Mouse (Mus musculus) CD4-positive helper T cell, adult 2 months (primary cell): ENCODE measurements at regions not wholly inside any gene's neighbourhood (a gene's known extent, or its start where the extent isn't known, plus 50 kb on each side); places are given as distances from the start of the nearest gene placed in this dataset.

Source experiments
- DNase-seq: peaks from one replicate; pipeline ENCODE4 v3.0.0-alpha.2; 2012; ENCODE audit warnings: low read depth, missing footprints, low spot score

GRCm38 (mm10) chr17:84129204-84129603, 58.5 kb downstream of the Zfp36l2 start:
- DNase-seq = no peak

DNA sequence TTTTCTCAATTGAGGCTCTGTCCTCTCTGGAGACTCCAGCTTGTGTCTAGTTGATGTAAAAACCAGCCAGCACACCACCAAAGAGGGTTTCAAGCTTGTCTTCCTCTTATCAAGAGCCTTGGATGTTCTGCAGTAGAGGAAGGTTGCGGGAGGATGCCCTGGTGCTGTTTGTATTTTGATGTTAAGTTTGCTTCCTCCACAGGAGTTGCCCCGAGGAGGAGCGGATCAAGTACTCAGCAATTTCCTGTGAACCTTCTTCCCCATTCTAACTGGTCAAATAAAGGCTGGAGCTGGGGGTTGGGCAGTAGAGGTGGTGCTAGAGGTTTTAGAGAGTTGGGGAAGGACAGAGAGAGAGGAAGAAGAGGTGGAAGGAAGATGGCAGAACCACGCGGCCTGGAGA, 59.5 kb downstream of the Zfp36l2 start:
- DNase-seq = peak; percentile 32

DNA sequence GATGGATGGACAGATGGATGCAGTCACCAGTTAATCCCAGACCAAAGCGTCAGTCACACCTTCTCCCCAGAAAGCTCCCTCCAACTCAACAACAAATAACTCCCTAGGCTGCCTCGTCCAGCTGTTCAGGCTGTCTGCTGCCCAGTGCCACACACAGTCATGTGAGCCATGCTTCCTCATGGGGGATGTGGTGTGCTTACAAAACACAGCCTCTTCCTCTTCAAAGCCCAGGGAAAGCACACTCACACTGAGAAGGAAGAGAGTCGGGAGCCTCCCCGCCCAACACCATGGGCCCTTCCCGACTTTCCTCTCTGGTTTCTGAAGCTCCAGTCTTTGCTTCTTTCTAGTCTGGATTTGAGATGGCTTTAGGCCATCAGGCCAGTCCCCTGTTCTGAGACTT, 61.6 kb downstream of the Zfp36l2 start:
- no peak for DNase-seq

- DNase-seq = no peak
These were observed 64.6 kb downstream of the Zfp36l2 start for GRCm38 (mm10) chr17:84123161-84123560.

DNA sequence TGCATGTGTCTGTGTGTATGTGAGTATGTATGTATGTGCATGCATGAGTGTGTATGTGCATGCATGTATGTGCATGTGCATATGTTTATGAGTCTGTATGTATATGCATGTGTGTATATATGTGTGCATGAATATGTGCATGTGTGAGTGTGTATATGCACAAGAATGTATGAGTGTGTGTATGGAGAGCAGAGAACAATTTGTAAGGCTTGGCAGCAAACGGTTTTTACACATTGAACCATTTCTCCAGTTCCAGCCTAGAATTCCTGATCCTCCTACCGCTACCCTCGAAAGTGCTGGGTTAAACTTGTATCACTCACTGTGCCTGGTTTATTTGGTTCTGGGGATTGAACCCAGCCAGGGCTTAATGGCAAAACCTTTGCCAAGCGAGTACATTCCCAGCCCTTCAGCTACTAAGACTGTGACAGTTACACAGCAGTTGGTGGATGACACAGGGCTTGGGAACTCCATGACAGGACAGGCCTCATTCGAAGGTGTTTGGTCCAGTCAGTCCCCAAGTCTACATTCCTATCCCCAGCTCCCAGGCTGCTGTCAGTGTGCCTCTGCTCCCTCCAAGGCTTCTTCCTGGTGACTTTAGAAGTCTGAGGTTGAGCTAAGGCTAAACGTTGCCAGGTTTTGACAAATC, 65.1 kb downstream of the Zfp36l2 start:
- no peak for DNase-seq

GRCm38 (mm10) chr17:84121291-84121690, 66.5 kb downstream of the Zfp36l2 start:
- DNase-seq = no peak

- peak; percentile 96 for DNase-seq
These were observed 68.3 kb downstream of the Zfp36l2 start for GRCm38 (mm10) chr17:84119221-84120017.

DNA sequence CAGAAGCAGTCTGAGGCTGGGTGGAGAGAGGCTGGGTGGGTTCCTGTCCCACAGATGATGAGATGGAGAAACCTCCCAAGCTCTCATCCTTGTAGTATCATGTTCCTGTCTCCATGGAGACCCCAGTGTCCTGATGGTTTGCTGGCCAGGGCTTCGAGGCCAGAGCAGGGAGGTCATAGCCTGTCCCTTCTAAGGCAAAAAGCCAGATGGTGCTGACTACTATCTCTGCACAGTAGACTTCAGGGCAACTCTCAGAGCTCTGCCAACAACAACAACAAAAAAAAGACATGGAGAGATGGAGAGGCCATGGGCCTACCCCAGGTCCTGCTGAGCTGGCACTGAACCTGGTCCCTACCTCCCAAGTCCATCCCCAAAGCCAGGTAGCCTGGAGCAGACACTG, 69.0 kb downstream of the Zfp36l2 start:
- DNase-seq = no peak

DNA sequence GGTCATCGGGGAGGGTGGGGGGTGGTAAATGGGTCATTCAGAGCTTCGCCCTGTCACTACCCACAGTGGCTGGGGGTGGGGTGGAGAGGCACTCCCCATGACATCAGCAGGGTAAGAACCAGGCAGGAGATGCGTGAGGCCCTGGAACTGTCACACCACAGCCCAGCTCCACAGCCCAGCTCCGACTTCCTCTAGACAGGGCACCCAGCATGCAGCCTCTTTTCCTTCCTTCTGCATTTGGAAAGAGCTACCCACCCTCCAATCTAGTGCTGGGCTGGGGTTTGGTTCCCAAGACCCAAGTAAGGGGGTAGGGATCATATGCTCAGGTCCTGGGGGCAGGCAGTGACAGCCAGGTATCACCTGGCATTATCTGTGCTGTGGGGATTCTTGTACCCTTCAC, 69.5 kb downstream of the Zfp36l2 start:
- peak; percentile 71 for DNase-seq

GRCm38 (mm10) chr17:84117756-84118155, 70.0 kb downstream of the Zfp36l2 start:
- DNase-seq = no peak

GRCm38 (mm10) chr17:84116340-84117279, 71.1 kb downstream of the Zfp36l2 start:
- peak; percentile 92 for DNase-seq

DNA sequence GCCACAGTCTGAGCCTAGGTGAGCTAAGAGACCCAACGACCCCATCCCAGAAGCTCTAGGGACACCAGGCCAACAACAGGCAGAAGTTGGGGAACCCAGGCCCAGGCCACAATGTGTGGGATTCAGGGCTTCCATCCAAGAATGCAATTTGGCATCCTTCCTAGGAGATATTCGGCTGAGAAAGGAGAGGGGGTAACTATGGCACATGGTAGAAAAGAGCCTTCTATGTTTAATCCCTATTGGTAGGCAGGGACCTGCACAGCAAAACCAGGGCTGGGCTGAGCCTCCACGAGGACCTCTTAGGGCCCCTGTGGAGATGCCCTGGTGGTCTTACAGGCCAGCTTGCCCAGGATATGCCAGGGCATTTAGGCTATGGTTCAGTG, 71.8 kb downstream of the Zfp36l2 start:
- no peak for DNase-seq

GRCm38 (mm10) chr17:84115133-84115532, 72.6 kb downstream of the Zfp36l2 start:
- peak; percentile 53 for DNase-seq

DNA sequence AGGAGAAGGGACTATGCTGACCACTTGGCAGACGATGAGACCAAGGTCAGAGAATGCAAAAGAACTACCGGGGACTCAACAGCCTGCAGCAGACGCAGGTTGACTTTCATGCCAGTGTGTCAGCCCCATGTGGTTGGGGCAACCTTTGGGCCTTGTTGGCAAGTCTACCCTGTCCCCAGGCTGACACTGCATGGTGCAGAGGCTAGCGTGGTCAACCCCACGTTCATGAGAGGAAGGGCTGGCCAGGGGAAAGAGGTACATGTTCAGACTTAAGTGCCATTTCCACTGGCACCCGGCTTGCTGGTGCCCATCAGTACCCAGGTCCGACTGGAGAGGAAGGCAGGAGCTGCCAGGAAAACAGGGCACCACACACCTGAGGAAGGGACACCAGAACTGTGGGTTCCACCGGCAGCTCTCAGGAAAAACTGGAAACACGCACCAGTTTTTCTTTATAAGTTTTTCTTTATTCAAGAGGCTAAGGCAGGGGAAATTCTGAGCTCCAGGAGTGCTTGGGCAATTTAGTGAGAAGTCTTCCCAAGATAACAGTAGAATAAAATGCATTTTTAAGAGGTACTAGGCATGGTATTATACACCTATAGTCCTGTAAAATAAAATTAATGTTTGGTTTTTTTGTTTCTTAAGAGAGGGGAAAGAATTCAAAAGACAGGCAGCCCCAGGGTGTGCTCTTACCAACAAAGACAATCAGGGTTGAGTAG, 73.3 kb downstream of the Zfp36l2 start:
- DNase-seq = no peak

- DNase-seq = peak; percentile 90
These were observed 74.0 kb downstream of the Zfp36l2 start for GRCm38 (mm10) chr17:84113608-84114278.

DNA sequence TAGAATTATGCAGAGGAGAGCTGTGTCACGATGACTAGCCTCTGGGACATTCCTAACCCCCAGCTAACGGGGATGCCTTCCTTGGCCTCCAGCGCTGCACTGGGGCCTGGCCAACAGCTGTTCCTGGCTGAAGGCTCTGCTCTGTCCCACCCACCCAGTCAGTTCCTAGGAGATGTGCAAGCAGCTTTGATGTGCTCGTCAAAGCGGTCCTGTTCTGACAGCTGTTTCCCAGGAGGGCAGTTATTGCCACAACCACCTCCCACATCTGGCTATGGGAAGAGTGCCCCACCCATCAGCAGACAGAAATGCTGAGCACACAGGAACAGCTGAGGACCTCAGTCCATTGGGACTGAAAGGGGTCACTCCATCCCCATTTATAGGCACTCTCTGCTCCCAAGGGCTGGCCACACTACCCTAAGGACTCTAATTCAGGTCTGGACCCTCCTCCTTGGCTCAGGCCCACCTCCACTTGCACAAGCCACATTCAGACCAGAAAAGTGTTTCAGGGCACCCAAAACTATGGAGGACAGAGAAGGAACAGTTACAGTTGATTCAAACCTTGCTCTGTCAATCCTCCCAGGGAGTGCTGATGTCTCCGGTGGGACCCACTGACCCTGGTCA, 75.2 kb downstream of the Zfp36l2 start:
- no peak for DNase-seq

GRCm38 (mm10) chr17:84111787-84112370, 75.9 kb downstream of the Zfp36l2 start:
- DNase-seq = no peak

GRCm38 (mm10) chr17:84110945-84111344, 76.8 kb downstream of the Zfp36l2 start:
- no peak for DNase-seq

DNA sequence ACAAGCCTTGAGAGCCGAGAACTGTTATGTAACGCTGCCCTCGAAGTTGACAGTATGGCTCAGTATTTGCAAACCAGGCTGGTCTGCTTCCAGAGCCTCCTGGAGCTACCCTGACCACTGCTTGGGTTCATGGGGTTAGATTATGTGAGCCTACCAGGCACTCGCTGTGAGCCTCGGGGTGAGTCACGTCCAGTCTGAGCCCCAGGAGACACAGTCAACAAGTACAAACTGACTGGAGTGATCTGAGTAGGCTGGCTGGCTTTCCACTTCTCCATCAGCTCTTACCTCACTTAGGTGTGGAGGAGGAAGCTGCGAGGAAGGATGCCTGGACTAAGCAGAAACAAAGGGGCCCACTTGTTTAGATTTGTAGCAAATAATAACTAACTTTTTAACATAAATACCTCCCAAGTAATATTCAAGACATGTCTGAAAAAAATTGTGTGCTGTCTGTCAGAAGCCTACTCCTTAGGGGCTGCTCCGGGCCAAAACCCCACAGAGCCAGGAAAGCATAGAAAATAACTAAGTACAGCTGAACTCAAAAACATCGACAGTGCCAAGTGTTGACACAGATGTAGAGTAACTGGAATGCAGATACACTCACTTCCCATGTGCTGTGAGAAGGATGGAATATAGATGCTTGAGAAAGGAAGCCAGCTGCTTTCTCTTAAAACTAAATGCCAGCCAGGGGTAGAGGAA, 77.6 kb downstream of the Zfp36l2 start:
- DNase-seq = no peak
